Mouse (Mus musculus): ENCODE data around the gene Vmn1r40. TPM values are rescaled to one million over a fixed set of nuclear protein-coding genes. Genes with fewer than 3 reads are reported as not detected.

Vmn1r40 gene
- total RNA-seq (2021), result not detected
- long read RNA-seq, experiment 1, result 0 reads
- long read RNA-seq, experiment 2, result 0 reads

- DNase-seq (ENCODE audit: low spot score in 2 of 2), result no peak
Observed at GRCm38 (mm10) chr6:89707240-89707639, at the start of gene Vmn1r40. Gene Vmn1r40 (plus strand): TSS chr6:89707540.

GRCm38 (mm10) chr6:89658342-89658741 lies 49.0 kb upstream of the Vmn1r40 start:
- DNase-seq (ENCODE audit: low spot score in 2 of 2), result no peak

GRCm38 (mm10) chr6:89658931-89659330 lies 48.4 kb upstream of the Vmn1r40 start:
- DNase-seq (ENCODE audit: low spot score in 2 of 2), result no peak

- DNase-seq (ENCODE audit: low spot score in 2 of 2), result no peak
Observed at GRCm38 (mm10) chr6:89659692-89660423, 47.5 kb upstream of the Vmn1r40 start.

GRCm38 (mm10) chr6:89660490-89660889 lies 46.9 kb upstream of the Vmn1r40 start:
- DNase-seq (ENCODE audit: low spot score in 2 of 2), result no peak

GRCm38 (mm10) chr6:89662521-89662920 lies 44.8 kb upstream of the Vmn1r40 start:
- DNase-seq (ENCODE audit: low spot score in 2 of 2), result no peak

- DNase-seq (ENCODE audit: low spot score in 2 of 2), result no peak
Observed at GRCm38 (mm10) chr6:89665155-89665554, 42.2 kb upstream of the Vmn1r40 start.

- no peak for DNase-seq (ENCODE audit: low spot score in 2 of 2)
Observed at GRCm38 (mm10) chr6:89665667-89666066, 41.7 kb upstream of the Vmn1r40 start.

- DNase-seq (ENCODE audit: low spot score in 2 of 2), result no peak
Observed at GRCm38 (mm10) chr6:89666976-89667375, 40.4 kb upstream of the Vmn1r40 start.

GRCm38 (mm10) chr6:89669556-89669955 lies 37.8 kb upstream of the Vmn1r40 start:
- DNase-seq (ENCODE audit: low spot score in 2 of 2), result no peak

- DNase-seq (ENCODE audit: low spot score in 2 of 2), result no peak
Observed at GRCm38 (mm10) chr6:89671431-89671830, 35.9 kb upstream of the Vmn1r40 start.

GRCm38 (mm10) chr6:89672641-89673040 lies 34.7 kb upstream of the Vmn1r40 start:
- DNase-seq (ENCODE audit: low spot score in 2 of 2), result peak; percentile 61 to 82

GRCm38 (mm10) chr6:89673135-89673780 lies 34.1 kb upstream of the Vmn1r40 start:
- DNase-seq (ENCODE audit: low spot score in 2 of 2), result no peak

GRCm38 (mm10) chr6:89678522-89678921 lies 28.8 kb upstream of the Vmn1r40 start:
- no peak for DNase-seq (ENCODE audit: low spot score in 2 of 2)

GRCm38 (mm10) chr6:89679291-89679835 lies 28.0 kb upstream of the Vmn1r40 start:
- peak; percentile 69 to 71 for DNase-seq (ENCODE audit: low spot score in 2 of 2)

- peak; percentile 71 to 76 for DNase-seq (ENCODE audit: low spot score in 2 of 2)
Observed at GRCm38 (mm10) chr6:89680155-89680554, 27.2 kb upstream of the Vmn1r40 start.

- DNase-seq (ENCODE audit: low spot score in 2 of 2), result no peak
Observed at GRCm38 (mm10) chr6:89684231-89684630, 23.1 kb upstream of the Vmn1r40 start.

GRCm38 (mm10) chr6:89687100-89687499 lies 20.2 kb upstream of the Vmn1r40 start:
- no peak for DNase-seq (ENCODE audit: low spot score in 2 of 2)

- no peak for DNase-seq (ENCODE audit: low spot score in 2 of 2)
Observed at GRCm38 (mm10) chr6:89706624-89707023, 716 bp upstream of the Vmn1r40 start.

- no peak for DNase-seq (ENCODE audit: low spot score in 2 of 2)
Observed at GRCm38 (mm10) chr6:89718051-89718450, 10.7 kb downstream of the Vmn1r40 start.

GRCm38 (mm10) chr6:89740466-89740865 lies 33.1 kb downstream of the Vmn1r40 start, which contains the start of gene Vmn1r41:
Gene Vmn1r41 (plus strand): TSS chr6:89740766.
- no peak for DNase-seq (ENCODE audit: low spot score in 2 of 2)

- no peak for DNase-seq (ENCODE audit: low spot score in 2 of 2)
Observed at GRCm38 (mm10) chr6:89742811-89743210, 35.5 kb downstream of the Vmn1r40 start.

All from layer of hippocampus, postnatal 14 days (tissue).